Mouse (Mus musculus) myocyte (in vitro differentiated cells): Measurements from ENCODE around the gene Faf1.

Source experiments
- E2F4 ChIP-seq: IDR thresholded peaks from one replicate; pipeline ENCODE4 v1.6.1; 2011; ENCODE audit warnings: mild to moderate bottlenecking, control low read depth, moderate library complexity; ENCODE audit not compliant: insufficient read depth
- MAX ChIP-seq: IDR thresholded peaks from one replicate; pipeline ENCODE4 v1.6.1; 2011; ENCODE audit warnings: low read depth, mild to moderate bottlenecking, control low read depth
- POLR2A ChIP-seq: IDR thresholded peaks from one replicate; pipeline ENCODE4 v1.6.1; 2011; ENCODE audit warnings: low read depth, mild to moderate bottlenecking, control low read depth, moderate library complexity; ENCODE audit not compliant: insufficient read length
- REST ChIP-seq: IDR thresholded peaks from one replicate; pipeline ENCODE4 v1.6.1; 2011; ENCODE audit warnings: mild to moderate bottlenecking, control low read depth, moderate library complexity; ENCODE audit not compliant: insufficient read depth, insufficient read length
- TCF12 ChIP-seq: IDR thresholded peaks from one replicate; pipeline ENCODE4 v1.6.1; 2011; ENCODE audit warnings: mild to moderate bottlenecking, control low read depth; ENCODE audit not compliant: poor library complexity, insufficient read depth, severe bottlenecking
- USF1 ChIP-seq: IDR thresholded peaks from one replicate; pipeline ENCODE4 v1.6.1; 2011; ENCODE audit warnings: low read depth, mild to moderate bottlenecking, control low read depth, moderate library complexity

DNA sequence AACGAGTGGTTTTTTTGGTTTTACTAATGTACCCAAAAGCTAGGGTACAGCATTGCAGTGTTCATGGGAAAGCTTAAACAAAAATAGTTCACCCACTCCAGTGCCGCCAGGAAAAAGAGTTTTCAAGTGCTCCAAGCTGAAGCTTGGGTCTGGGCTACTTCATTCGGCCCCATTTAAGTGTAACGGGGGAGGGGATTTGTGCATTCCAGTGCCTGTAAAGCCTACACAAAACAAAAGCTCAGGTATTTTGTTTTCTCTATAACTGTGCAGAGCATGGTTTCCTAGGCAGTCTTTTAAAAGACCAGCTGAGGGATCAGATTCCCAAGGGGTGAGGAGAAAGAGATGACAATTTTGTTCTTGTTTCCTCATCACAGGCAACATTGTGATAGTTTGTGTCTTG lies 207.9 kb downstream of the Faf1 start:
- no peak for TF ChIP-seq POLR2A
- TF ChIP-seq TCF12 = no peak
- TF ChIP-seq E2F4 = no peak
- TF ChIP-seq MAX = no peak
- TF ChIP-seq REST = no peak
- TF ChIP-seq USF1 = no peak
